Mouse (Mus musculus) bone marrow, adult 2 months (tissue): ENCODE measurements around the gene Phkg1.

Experiments used
- CTCF ChIP-seq: fragments of 200-500 bp; IDR thresholded peaks from 2 replicates; pipeline ENCODE4 v1.5.1; 2011; ENCODE audit warnings: low read length, control low read depth; ENCODE audit not compliant: control insufficient read depth, insufficient read depth
- POLR2A ChIP-seq: fragments of 200-500 bp; IDR thresholded peaks from 2 replicates; pipeline ENCODE4 v1.6.1; 2011; ENCODE audit warnings: low read depth, mild to moderate bottlenecking, control low read depth, low read length, borderline replicate concordance; ENCODE audit not compliant: control insufficient read depth

DNA sequence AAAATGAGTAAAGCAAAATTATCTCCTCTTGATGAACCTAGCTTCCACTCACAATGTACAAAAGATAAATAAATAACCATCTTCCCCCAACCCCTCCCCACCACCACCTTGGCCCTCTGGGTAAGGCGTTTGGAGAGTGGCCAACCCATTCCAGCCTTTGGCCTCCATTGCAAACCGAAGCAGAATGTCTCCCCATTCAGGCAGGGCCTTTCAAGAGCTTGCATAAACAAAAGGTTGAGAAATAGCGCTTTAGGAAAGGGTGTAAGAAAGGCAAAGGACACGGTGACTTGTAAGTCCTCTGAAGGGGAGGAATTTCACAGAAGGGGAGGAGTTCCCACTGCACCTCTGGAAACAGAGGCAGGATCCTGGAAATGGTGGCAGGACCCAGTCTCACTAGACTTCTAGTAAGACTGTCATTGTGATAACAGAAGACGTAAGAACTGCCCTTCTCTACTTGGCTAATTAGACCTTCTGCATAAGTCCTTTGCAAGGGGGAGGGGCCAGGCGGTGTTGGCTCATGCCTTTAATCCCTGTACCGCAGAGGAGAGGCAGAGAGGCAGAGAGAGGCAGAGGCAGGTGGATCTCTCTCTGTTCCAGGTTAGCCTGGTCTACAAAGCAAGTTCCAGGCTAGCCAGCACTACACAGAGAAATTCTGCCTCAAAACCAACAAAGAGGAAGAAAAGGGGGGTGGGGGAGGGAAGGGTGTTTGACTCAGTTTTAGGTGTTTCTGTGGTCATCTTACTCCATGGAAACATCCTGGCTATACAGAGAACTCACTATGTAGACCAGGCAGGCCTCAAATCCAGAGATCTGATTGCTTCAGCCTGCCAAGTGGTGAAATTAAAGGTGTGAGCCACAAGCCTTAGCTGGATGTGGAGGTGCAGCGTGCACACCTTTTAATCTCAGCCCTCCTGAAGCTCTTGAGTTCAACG, 31.8 kb upstream of the Phkg1 start:
- TF ChIP-seq CTCF (no peak), POLR2A (no peak)
